Mouse (Mus musculus) heart, embryonic 10.5 days (tissue): ENCODE results near the gene Ints6l. TPM values are rescaled to one million over a fixed set of nuclear protein-coding genes. Genes with fewer than 3 reads are reported as not detected.
"Not testable (repeated sequence)": the region's sequence is repeated elsewhere in the genome, so short reads cannot be mapped to it uniquely, and the experiment has no call there.

Experiments
- DNase-seq: peaks from one replicate; pipeline ENCODE4 v3.0.0-alpha.2; 2017; ENCODE audit warnings: low spot score
- H3K27ac ChIP-seq: fragments of 300-500 bp; sonication (generic); 2 replicates; pipeline ENCODE4 v1.5.1; 2016; ENCODE audit warnings: mild to moderate bottlenecking
- H3K27me3 ChIP-seq: fragments of 300-500 bp; sonication (generic); 2 replicates; pipeline ENCODE4 v1.6.1; 2016; ENCODE audit warnings: mild to moderate bottlenecking; ENCODE audit not compliant: poor library complexity, insufficient read depth, severe bottlenecking
- H3K36me3 ChIP-seq: fragments of 300-500 bp; sonication (generic); 2 replicates; pipeline ENCODE4 v1.6.1; 2016; ENCODE audit warnings: mild to moderate bottlenecking, moderate library complexity
- H3K4me1 ChIP-seq: fragments of 300-500 bp; sonication (generic); 2 replicates; pipeline ENCODE4 v1.6.1; 2016; ENCODE audit warnings: mild to moderate bottlenecking
- H3K4me3 ChIP-seq: fragments of 300-500 bp; sonication (generic); 2 replicates; pipeline ENCODE4 v1.5.1; 2016; ENCODE audit warnings: mild to moderate bottlenecking, moderate library complexity
- H3K9me3 ChIP-seq: fragments of 300-500 bp; sonication (generic); 2 replicates; pipeline ENCODE4 v1.6.1; 2016; ENCODE audit warnings: mild to moderate bottlenecking, moderate library complexity
- WGBS: fragments of 180-500 bp; shearing (Covaris S2); methylation state at CpG from one replicate; pipeline ENCODE4 v1.1.7; 2016; 5-methylcytosine and 5-hydroxymethylcytosine counted together
- polyA plus RNA-seq: library from polyadenylated mRNA; unstranded; fragments of >200 nt; fragmentation: Nextera tagmentation; extraction: Ambion mirVana; gene quantifications from 2 replicates; pipeline ENCODE4 v1.2.1, GENCODE M21; 2016

Ints6l gene
- polyA plus RNA-seq, 1 experiment from 2014 or later = 23.0 TPM

GRCm38 (mm10) chrX:56462020-56462933, 7.6 kb downstream of the Ints6l start:
- no peaks in the 10 kb centered on the region for H3K4me1 ChIP-seq
- no peaks in the 10 kb centered on the region for H3K27me3 ChIP-seq
- DNase-seq = no peak
- no peak overlapping the region for H3K27ac ChIP-seq
- H3K4me3 ChIP-seq = no peak overlapping the region
- 63% methylated on average over 14 of the region's 14 CpGs for WGBS
- H3K9me3 ChIP-seq = no peaks in the 10 kb centered on the region
- H3K36me3 ChIP-seq = no peaks in the 10 kb centered on the region

GRCm38 (mm10) chrX:56464906-56465305, 10.2 kb downstream of the Ints6l start:
- DNase-seq = no peak
- no peaks in the 10 kb centered on the region for H3K36me3 ChIP-seq
- H3K27ac ChIP-seq = no peak overlapping the region
- 69% methylated on average over 1 of the region's 1 CpGs for WGBS
- H3K4me1 ChIP-seq = no peaks in the 10 kb centered on the region
- no peak overlapping the region for H3K4me3 ChIP-seq
- no peaks in the 10 kb centered on the region for H3K9me3 ChIP-seq
- no peaks in the 10 kb centered on the region for H3K27me3 ChIP-seq

GRCm38 (mm10) chrX:56467688-56468087, 13.0 kb downstream of the Ints6l start:
- Histone ChIP-seq H3K27me3 (no peaks in the 10 kb centered on the region), H3K4me3 (no peak overlapping the region), H3K9me3 (no peaks in the 10 kb centered on the region), H3K4me1 (no peaks in the 10 kb centered on the region), H3K36me3 (no peaks in the 10 kb centered on the region; the same call in 1 of the 2 replicates), H3K27ac (no peak overlapping the region)
- DNase-seq = no peak
- WGBS = 66% methylated on average over 4 of the region's 4 CpGs

- Histone ChIP-seq H3K27me3 (no peaks in the 10 kb centered on the region), H3K27ac (no peak overlapping the region), H3K36me3 (no peaks in the 10 kb centered on the region; the same call in 1 of the 2 replicates), H3K9me3 (no peaks in the 10 kb centered on the region), H3K4me1 (no peaks in the 10 kb centered on the region), H3K4me3 (no peak overlapping the region)
- WGBS = 57% methylated on average over 6 of the region's 6 CpGs
- no peak for DNase-seq
These were observed 13.8 kb downstream of the Ints6l start for GRCm38 (mm10) chrX:56468422-56468821.

GRCm38 (mm10) chrX:56474035-56474434, 19.4 kb downstream of the Ints6l start:
- no peak for DNase-seq
- 44% methylated on average over 8 of the region's 8 CpGs for WGBS
- H3K27ac ChIP-seq = no peak overlapping the region

GRCm38 (mm10) chrX:56477553-56477952, 22.9 kb downstream of the Ints6l start:
- H3K27me3 ChIP-seq = no peaks in the 10 kb centered on the region
- 80% methylated on average over 3 of the region's 3 CpGs for WGBS

More at GRCm38 (mm10) chrX:56474035-56474434, 19.4 kb downstream of the Ints6l start:
- Histone ChIP-seq H3K36me3 (no peaks in the 10 kb centered on the region; the same call in 1 of the 2 replicates), H3K4me1 (no peaks in the 10 kb centered on the region), H3K4me3 (no peak overlapping the region), H3K9me3 (no peaks in the 10 kb centered on the region), H3K27me3 (no peaks in the 10 kb centered on the region)

GRCm38 (mm10) chrX:56481906-56482305, 27.2 kb downstream of the Ints6l start:
- Histone ChIP-seq H3K4me3 (no peak overlapping the region), H3K4me1 (no peaks in the 10 kb centered on the region), H3K36me3 (peaks cover 2% of the 10 kb centered on the region; the same call in 1 of the 2 replicates), H3K9me3 (no peaks in the 10 kb centered on the region), H3K27me3 (no peaks in the 10 kb centered on the region), H3K27ac (no peak overlapping the region)
- WGBS = 65% methylated on average over 3 of the region's 3 CpGs
- no peak for DNase-seq

More at GRCm38 (mm10) chrX:56477553-56477952, 22.9 kb downstream of the Ints6l start:
- no peaks in the 10 kb centered on the region for H3K4me1 ChIP-seq
- no peaks in the 10 kb centered on the region for H3K9me3 ChIP-seq
- H3K27ac ChIP-seq = no peak overlapping the region
- H3K36me3 ChIP-seq = no peaks in the 10 kb centered on the region
- DNase-seq = no peak
- no peak overlapping the region for H3K4me3 ChIP-seq

- no peak for DNase-seq
- Histone ChIP-seq H3K27me3 (no peaks in the 10 kb centered on the region), H3K36me3 (no peaks in the 10 kb centered on the region), H3K27ac (no peak overlapping the region), H3K4me3 (no peak overlapping the region), H3K4me1 (no peaks in the 10 kb centered on the region), H3K9me3 (no peaks in the 10 kb centered on the region)
- 24% methylated on average over 1 of the region's 1 CpGs for WGBS
These were observed 35.1 kb downstream of the Ints6l start for GRCm38 (mm10) chrX:56489758-56490157.

- Histone ChIP-seq H3K4me3 (no peak overlapping the region), H3K9me3 (no peaks in the 10 kb centered on the region), H3K36me3 (peaks cover 8% of the 10 kb centered on the region; the same call in 1 of the 2 replicates), H3K27ac (no peak overlapping the region), H3K27me3 (no peaks in the 10 kb centered on the region), H3K4me1 (no peaks in the 10 kb centered on the region)
- WGBS = 84% methylated on average over 7 of the region's 7 CpGs
- DNase-seq = no peak
These were observed 42.6 kb downstream of the Ints6l start for GRCm38 (mm10) chrX:56497241-56497640.

- WGBS = 77% methylated on average over 6 of the region's 6 CpGs
- not testable (repeated sequence) for DNase-seq, H3K4me1 ChIP-seq, H3K9me3 ChIP-seq, H3K27me3 ChIP-seq, H3K27ac ChIP-seq, H3K4me3 ChIP-seq, H3K36me3 ChIP-seq
These were observed 69.8 kb downstream of the Ints6l start, which contains the start of gene Gm10477 for GRCm38 (mm10) chrX:56524442-56524841. Gm10477 (plus strand) TSS chrX:56524742.

- Histone ChIP-seq H3K9me3 (no peaks in the 10 kb centered on the region), H3K27me3 (no peaks in the 10 kb centered on the region), H3K36me3 (no peaks in the 10 kb centered on the region), H3K4me1 (no peaks in the 10 kb centered on the region), H3K4me3 (no peak overlapping the region), H3K27ac (no peak overlapping the region)
- 10% methylated on average over 3 of the region's 3 CpGs for WGBS
- DNase-seq = no peak
These were observed 76.6 kb downstream of the Ints6l start for GRCm38 (mm10) chrX:56531266-56531665.

GRCm38 (mm10) chrX:56537162-56537561, 82.5 kb downstream of the Ints6l start:
- Histone ChIP-seq H3K9me3 (no peaks in the 10 kb centered on the region), H3K4me1 (no peaks in the 10 kb centered on the region), H3K27ac (no peak overlapping the region), H3K27me3 (no peaks in the 10 kb centered on the region), H3K4me3 (no peak overlapping the region), H3K36me3 (no peaks in the 10 kb centered on the region)
- whole genome bisulfite sequencing = 49% methylated on average over 4 of the region's 4 CpGs
- DNase-seq = no peak

- DNase-seq = no peak
- no peaks in the 10 kb centered on the region for H3K9me3 ChIP-seq
- H3K27me3 ChIP-seq = no peaks in the 10 kb centered on the region
- no peak within 1 kb of the TSS for H3K4me3 ChIP-seq
- H3K4me1 ChIP-seq = no peaks in the 10 kb centered on the region
- WGBS = 83% methylated on average over 7 of the region's 7 CpGs
- H3K27ac ChIP-seq = no peak within 1 kb of the TSS
- H3K36me3 ChIP-seq = no peaks in the 10 kb centered on the region
These were observed 94.8 kb downstream of the Ints6l start, which contains the start of gene Gm648 for GRCm38 (mm10) chrX:56549506-56549905. Gm648 (minus strand) TSS chrX:56549606.
